Mouse (Mus musculus): ENCODE data around the gene Evi5l. TPM values are rescaled to one million over a fixed set of nuclear protein-coding genes. Genes with fewer than 3 reads are reported as not detected.

The Evi5l gene
- 2.9 and 6.1 TPM in 2 replicates for total RNA-seq (2015; ENCODE audit: low replicate concordance)
- total RNA-seq (2017; ENCODE audit: low replicate concordance), result 2.2 and 13.6 TPM in 2 replicates

DNA sequence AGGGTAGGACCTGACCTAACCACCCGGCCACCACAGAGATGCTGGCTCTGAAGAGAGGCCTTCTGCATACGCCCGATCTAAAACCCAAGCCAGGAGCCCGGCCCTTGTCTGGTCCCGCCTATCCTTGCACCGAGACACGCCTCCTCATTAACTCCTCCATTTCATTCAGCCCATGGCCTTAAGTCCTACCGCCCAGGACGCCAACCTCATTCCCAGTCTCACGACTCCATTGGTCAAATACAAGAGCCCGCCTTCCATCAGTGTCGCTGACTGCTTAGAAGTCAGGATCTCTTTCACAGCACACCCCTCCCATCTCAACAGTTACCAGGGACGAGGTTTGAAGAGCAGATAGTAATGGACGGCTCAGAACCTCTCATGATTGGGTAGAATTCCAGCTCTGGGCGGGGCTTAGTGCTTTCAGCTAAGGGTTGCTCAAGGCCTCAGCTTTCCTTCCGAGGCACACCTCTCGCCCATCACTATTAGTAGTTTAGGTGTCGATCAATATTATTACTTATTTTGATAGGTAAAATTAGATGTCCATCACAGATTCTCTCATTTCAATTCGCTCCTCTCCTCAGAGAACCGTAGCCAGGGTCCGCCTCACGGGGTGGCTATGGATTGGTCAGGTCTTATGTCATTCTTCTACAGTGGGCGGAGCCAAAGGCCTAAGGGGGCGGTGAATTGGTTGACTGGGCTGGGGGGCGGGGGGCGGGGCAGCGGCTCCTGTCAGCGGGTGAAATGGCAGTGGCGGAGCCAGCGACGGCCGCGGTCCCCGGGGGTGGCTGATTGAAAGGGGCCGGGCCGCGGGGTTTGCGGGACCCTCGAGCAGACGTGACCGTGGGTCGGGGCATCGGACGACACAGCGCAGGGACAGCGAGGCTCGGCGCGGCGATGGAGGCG, at the start of gene Evi5l:
TSS of gene Evi5l (plus strand) at position 716 of the 900 bp plus-strand sequence.
- peak; percentile 92 for ATAC-seq (replicated peaks; ENCODE audit: low FRiP score, poor library complexity, severe bottlenecking)

- no peak for ATAC-seq (replicated peaks; ENCODE audit: low FRiP score, poor library complexity, severe bottlenecking)
These were observed 32.6 kb upstream of the Evi5l start, which contains the start of gene Cd209g for GRCm38 (mm10) chr8:4133798-4134197. Cd209g (plus strand) TSS chr8:4134098.

DNA sequence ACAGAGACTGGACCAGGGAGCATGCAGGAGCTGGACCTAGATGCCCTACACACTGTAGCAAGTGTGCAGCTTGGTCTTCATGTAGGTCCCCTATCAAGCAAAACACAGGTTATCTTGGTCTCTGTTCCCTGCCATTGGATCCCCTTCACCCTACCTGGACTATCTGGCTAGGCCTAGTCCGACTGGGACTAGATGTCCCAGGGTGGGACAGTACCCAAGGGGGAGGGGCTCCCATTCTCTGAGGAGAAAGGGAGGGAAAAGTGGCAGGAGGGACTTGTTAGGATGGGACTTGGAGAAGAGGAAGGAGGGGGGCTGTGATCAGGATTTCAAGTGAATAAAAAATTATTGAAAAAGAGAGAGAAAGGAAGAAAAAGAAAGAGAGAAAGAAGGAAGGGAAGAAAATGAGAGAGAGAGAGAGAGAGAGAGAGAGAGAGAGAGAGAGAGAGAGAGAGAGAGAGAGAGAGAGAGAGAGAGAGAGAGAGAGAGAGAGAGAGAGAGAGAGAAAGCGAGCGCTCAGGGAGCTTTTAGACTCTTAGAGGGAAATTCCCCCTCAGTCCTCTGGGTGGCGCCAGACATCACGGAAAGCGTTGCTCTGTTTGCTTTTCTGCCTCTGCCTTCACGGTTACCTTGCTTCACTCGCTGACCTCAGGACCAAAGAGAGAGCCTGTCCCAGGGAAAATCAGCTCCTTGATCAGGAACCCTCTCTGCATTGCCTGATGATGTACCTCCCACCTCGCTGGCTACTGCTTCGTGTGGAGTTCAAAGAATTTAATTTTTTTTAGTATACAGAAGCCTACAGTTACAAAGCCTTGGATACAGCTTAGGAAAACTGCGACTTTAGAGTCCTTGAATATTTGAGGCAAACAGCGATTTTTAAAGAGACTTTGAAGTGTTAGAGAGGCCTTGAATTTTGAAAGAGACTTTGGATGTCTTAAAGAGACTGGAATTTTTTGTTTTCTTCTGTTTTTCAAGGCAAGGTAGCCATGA, 26.4 kb upstream of the Evi5l start:
- 0 out of 2 replicates have a peak, but pooled peaks have one; percentile 60 for ATAC-seq (replicated peaks; ENCODE audit: low FRiP score, poor library complexity, severe bottlenecking)

- no peak for ATAC-seq (replicated peaks; ENCODE audit: low FRiP score, poor library complexity, severe bottlenecking)
These were observed 24.6 kb upstream of the Evi5l start for GRCm38 (mm10) chr8:4141721-4142120.

DNA sequence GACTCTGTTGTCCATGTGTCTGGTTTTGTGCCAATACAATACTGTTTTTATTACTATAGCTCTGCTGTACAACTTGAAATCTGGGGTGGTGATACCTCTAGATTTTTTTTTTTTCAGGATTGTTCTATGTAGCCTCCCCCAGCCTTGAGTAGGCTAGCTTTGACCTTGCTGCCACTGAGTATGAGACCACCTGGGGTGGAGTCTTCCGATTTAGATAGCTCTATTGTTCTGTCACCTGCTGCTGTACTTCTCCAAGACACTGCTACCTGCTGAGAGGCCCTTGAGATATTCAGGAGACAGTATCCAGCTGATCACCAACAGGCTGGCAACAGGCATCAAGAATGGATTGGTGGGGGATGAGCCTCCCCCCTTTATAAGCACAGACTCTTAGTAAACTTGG, 19.1 kb upstream of the Evi5l start:
- ATAC-seq (replicated peaks; ENCODE audit: low FRiP score, poor library complexity, severe bottlenecking), result no peak

GRCm38 (mm10) chr8:4154878-4155277, 11.5 kb upstream of the Evi5l start:
- ATAC-seq (replicated peaks; ENCODE audit: low FRiP score, poor library complexity, severe bottlenecking), result no peak

DNA sequence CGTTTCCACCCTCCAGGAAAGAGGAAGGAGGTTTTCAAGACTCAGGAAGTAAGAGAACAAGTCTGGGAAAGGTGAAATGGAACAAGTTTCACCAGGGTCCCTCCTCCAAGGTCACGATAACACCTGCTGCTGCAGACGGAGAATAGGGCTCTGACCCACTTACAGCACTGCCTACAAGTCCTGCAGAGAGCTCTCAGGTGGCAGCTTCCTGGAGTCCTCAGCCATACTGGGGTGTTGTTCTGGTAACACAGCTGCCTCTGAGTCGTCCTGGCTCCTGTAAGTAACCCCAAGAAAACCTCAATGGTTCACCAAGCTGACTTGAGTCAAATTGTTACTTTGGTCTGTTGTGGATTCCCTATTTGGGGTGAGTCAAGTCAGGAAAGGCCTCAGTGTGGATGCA, 3.6 kb upstream of the Evi5l start:
- no peak for ATAC-seq (replicated peaks; ENCODE audit: low FRiP score, poor library complexity, severe bottlenecking)

GRCm38 (mm10) chr8:4165176-4165851, 1.1 kb upstream of the Evi5l start:
- no peak for ATAC-seq (replicated peaks; ENCODE audit: low FRiP score, poor library complexity, severe bottlenecking)

GRCm38 (mm10) chr8:4166881-4167525, 636 bp downstream of the Evi5l start:
- no peak for ATAC-seq (replicated peaks; ENCODE audit: low FRiP score, poor library complexity, severe bottlenecking)

- no peak for ATAC-seq (replicated peaks; ENCODE audit: low FRiP score, poor library complexity, severe bottlenecking)
These were observed 1.6 kb downstream of the Evi5l start for GRCm38 (mm10) chr8:4167918-4168317.

DNA sequence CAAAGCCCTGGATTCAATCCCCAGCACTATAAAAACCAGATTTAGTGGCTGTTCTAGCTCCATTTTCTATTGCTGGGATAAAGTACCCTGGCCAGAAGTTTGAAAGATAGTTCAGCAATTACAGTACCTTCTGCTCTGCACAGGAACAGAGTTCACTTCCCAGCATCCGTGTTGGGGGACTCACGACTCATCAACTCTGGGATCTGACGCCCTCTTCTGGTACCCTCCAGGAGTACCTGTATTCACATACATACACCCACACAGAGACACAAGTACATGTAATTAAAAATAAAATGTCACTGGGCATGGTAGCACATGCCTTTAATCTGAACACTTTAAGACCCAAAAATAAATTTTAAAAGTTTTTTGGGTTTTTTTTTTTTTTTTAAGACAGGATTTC, 6.1 kb downstream of the Evi5l start:
- ATAC-seq (replicated peaks; ENCODE audit: low FRiP score, poor library complexity, severe bottlenecking), result no peak

DNA sequence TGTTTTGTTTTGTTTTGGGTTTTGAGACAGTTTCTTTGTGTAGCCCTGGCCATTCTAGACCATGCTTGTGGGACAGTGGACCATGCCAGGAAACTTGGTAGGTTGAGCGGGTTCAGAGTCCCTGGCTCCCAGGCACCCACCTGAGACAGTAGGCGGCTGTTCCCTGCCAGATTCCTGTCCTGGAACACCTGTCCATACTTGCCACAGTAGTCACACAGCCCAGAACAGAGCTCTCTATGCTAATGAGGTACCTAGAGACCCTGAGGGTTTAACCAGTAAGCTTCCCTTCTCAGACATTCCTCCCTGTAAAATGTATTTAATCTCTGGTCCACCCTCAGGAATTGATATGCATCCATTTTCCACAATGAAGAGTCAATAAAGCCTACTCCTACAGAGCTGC, 7.7 kb downstream of the Evi5l start:
- ATAC-seq (replicated peaks; ENCODE audit: low FRiP score, poor library complexity, severe bottlenecking), result no peak

DNA sequence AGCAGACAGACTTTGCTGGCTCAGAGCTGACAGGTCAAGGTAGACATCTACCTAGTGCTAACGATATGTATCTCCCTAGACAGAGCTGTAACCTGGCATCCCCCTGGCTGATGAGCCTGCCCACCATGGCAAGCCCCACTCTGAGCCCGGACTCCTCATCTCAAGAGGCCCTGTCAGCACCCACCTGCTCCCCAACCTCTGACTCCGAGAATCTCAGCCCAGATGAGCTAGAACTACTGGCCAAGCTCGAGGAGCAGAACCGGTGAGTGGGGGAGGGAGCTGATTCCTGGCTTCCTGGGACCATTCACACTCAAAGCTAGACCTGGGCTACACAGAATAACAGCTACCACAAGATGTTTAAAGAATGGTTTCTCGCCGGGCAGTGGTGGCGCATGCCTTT, 17.0 kb downstream of the Evi5l start:
- no peak for ATAC-seq (replicated peaks; ENCODE audit: low FRiP score, poor library complexity, severe bottlenecking)

DNA sequence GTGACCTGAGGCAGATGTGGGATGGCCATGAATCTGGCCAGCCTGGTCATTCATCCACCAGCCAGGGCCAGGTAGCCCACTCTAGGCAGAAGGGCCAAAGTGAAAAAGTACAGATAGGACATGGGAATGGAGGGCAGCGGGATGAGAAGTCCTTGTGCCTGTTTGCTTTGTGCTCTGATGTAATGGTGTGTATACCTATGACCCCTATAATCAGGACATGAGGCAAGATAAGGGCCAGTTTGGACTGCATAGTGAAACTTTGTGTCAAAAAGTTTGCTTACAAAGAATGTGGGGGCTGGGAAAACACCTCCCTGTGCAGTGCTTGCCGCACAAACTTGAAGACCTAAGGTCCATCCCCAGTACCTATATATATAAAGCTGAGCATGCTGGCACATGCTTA, 19.8 kb downstream of the Evi5l start:
- ATAC-seq (replicated peaks; ENCODE audit: low FRiP score, poor library complexity, severe bottlenecking), result no peak

DNA sequence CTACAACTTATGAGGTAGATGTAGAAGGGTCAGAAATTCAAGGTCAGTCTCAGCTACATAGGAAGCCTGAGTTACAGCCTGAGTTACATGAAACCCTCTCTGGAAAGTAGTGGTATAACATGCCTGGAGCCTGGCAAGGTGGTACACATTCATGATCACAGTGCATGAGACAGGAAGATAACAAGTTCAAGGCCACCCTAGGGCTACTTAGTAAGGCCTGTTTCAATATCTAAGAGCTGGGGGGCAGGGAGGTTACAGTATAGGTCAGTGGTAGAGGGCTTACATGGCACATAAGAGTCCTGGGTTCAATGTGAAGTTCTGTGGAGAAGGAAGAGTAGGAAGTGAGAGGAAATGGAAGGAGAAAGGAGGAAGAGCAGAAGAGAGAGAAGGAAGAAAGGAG, 22.2 kb downstream of the Evi5l start:
- peak; percentile 41 for ATAC-seq (replicated peaks; ENCODE audit: low FRiP score, poor library complexity, severe bottlenecking)

- ATAC-seq (replicated peaks; ENCODE audit: low FRiP score, poor library complexity, severe bottlenecking), result peak; percentile 93
These were observed 22.8 kb downstream of the Evi5l start for GRCm38 (mm10) chr8:4189031-4189722.

- no peak for ATAC-seq (replicated peaks; ENCODE audit: low FRiP score, poor library complexity, severe bottlenecking)
These were observed 25.9 kb downstream of the Evi5l start for GRCm38 (mm10) chr8:4192305-4192704.

DNA sequence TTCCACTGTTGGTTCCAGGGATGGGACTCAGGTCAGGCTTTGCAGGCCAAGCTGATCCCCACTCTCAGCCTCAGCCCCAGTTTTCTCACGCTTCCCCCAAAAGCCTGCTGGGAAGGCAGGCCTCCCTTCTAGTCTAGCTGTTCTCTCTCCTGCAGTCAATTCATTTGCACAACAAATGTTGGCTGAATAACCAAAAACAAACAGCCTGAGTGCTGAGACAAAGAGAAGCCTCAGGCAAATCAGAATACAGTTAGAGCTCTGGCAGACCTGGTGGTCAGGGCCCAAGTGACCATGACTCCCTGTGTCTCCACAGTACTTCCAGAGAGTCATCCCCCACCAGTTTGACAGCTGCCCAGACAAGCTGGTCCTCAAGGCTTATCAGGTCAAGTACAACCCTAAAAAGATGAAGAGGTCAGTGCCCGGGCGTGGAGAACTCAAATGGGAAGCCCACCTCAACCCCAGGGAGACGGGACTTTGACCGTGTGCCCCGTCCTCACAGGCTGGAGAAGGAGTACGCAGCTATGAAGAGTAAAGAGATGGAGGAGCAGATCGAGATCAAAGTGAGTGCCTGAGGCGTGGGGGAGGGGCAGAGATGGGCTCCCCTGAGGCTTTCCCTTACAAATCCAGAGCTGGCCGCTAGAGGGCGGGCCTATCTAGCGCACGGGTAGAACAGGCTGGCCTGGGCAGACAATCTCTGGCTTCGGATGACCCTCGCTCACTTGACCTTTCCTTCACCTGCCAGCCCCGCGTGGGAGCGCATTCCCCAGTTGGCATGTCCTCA, 26.6 kb downstream of the Evi5l start:
- ATAC-seq (replicated peaks; ENCODE audit: low FRiP score, poor library complexity, severe bottlenecking), result peak; percentile 48; the same call in 1 of the 2 replicates

All from erythroid progenitor cell, adult 5-6 weeks (primary cell).